Mouse (Mus musculus) skeletal muscle tissue, adult 2 months (tissue): ENCODE measurements at regions not wholly inside any gene's neighbourhood (a gene's known extent, or its start where the extent isn't known, plus 50 kb on each side); places are given as distances from the start of the nearest gene placed in this dataset.

Experiments used
- DNase-seq: peaks from one replicate; pipeline ENCODE4 v3.0.0-alpha.2; 2012; ENCODE audit warnings: low read depth, low spot score

DNA sequence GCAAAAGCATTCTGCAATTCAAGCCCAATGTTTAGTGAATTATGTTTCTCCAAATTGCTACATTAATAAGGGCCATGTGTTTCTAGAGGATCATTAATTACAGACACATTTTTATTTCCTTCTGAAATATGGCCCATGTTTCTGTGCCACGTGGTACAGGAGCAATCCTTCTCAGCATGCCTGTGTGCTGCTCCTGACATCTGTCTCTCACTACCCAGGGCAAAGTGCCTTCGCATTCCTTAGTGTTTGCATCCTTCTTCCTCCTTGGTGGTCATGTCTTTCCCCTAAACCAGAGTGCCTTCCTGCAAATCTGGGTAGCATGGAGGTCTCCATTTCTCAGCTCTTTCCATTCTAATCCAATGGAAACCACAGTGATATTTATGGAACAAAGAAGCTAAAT is 832.7 kb upstream of the Fam160b2 start:
- no peak for DNase-seq
